Mouse (Mus musculus): Measurements from ENCODE around the gene Cftr.

DNA sequence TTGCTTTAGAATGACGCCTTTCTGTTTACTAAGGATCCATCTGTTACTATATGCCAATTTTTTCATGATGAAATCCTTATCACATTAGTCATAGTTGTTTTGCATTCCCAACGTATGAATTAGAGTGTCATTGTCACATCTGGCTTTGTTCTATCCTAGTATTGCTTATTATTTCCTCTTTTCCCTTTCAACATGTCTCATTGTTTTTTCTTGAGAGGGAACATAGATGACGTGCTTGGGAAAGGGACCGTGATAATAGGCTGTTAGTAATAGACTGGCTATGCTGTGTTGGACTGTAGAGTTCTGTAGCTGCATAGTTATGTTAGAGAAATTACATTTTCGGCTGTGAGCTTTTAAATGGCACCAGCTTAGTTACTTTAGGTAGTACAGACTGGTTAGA lies 131.6 kb downstream of the Cftr start:
- TF ChIP-seq CTCF (IDR thresholded peaks at IDR 0.05 in 2 of 3, conservative IDR thresholded peaks at IDR 0.05 in 1 of 3; ENCODE audit: control insufficient read depth in 1 of 3, insufficient read depth in 1 of 3, low read depth in 2 of 3, low read length in 3 of 3, poor library complexity in 1 of 3, severe bottlenecking in 1 of 3), result no peak
- TF ChIP-seq POLR2A (IDR thresholded peaks at IDR 0.05; ENCODE audit: control insufficient read depth in 1 of 2, insufficient read depth in 1 of 2, low read depth in 1 of 2, low read length in 2 of 2, poor library complexity in 1 of 2), result no peak
- no peak for TF ChIP-seq JUND (IDR thresholded peaks at IDR 0.05; ENCODE audit: low read depth, low read length)
- TF ChIP-seq MAFK (IDR thresholded peaks at IDR 0.05; ENCODE audit: borderline replicate concordance, low read depth, low read length), result no peak
- TF ChIP-seq GATA1 (IDR thresholded peaks at IDR 0.05; ENCODE audit: low read depth, low read length), result no peak
- no peak for TF ChIP-seq USF1 (IDR thresholded peaks at IDR 0.05; ENCODE audit: low read depth, low read length)
- TF ChIP-seq E2F4 (IDR thresholded peaks at IDR 0.05; ENCODE audit: borderline replicate concordance, low read depth, low read length), result no peak

All from MEL (cell line).